Mouse (Mus musculus): ENCODE results near the gene Il20rb.

Gene Il20rb

DNA sequence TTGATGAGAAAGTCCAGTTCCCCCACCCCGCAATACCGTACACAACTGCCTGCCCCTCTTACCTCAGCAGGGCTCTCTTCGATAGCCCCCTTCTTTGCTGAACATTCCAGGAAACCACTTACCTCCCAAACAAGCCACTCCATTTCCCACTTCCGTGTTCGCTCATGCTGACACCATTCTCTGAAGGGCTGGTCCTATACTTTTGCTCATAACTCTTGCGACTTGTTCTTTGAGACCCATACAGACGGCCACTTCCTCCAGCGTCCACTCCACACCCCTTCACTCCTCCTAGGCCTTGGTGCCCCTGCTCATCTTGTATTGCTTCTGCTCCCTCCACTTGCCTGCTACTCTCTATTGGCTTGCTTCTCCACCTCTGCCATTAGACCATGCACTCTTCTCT lies 67.5 kb downstream of the Il20rb start:
- no peak for DNase-seq

- DNase-seq: no peak
Measured at GRCm38 (mm10) chr9:100416756-100417155, 69.8 kb downstream of the Il20rb start.

- no peak for DNase-seq
Measured at GRCm38 (mm10) chr9:100416299-100416698, 70.3 kb downstream of the Il20rb start.

- no peak for DNase-seq
Measured at GRCm38 (mm10) chr9:100415328-100415979, 71.1 kb downstream of the Il20rb start.

Measured in thymus, postnatal 25 days (tissue).